ENCODE assay signal across 20 mouse cellular contexts in genomic region chr12:70657493-70657810, GRCm38 (mm10).
"Had no signal": no experiment of that assay in that cellular context is flagged by ENCODE, and none has a peak within 500 bp of the region (broad histone marks: within the 10 kb centered on the region; RNA-seq: fewer than 3 reads in every experiment).

No protein-coding gene starts in this region.

- H3K9ac ChIP-seq: kidney, embryonic 15.5 days; limb, embryonic 12.5 days; limb, embryonic 15.5 days; liver, embryonic 14.5 days; liver, postnatal 0 days; lung, embryonic 15.5 days; midbrain, embryonic 12.5 days; midbrain, embryonic 15.5 days; neural tube, embryonic 13.5 days; stomach, embryonic 15.5 days had no signal

- H3K4me3 ChIP-seq: kidney, embryonic 15.5 days; left cerebral cortex, adult 2 months; limb, embryonic 12.5 days; limb, embryonic 15.5 days; lung, embryonic 15.5 days; midbrain, embryonic 12.5 days; midbrain, embryonic 15.5 days; myocyte; neural tube, embryonic 13.5 days; stomach, embryonic 15.5 days had no signal

- H3K4me2 ChIP-seq: kidney, embryonic 15.5 days; limb, embryonic 12.5 days; limb, embryonic 15.5 days; liver, embryonic 11.5 days; lung, embryonic 15.5 days; midbrain, embryonic 12.5 days; midbrain, embryonic 15.5 days; neural tube, embryonic 13.5 days; stomach, embryonic 15.5 days had no signal

- ATAC-seq: liver, postnatal 0 days; midbrain, embryonic 15.5 days had no signal

- H3K27me3 ChIP-seq: kidney, embryonic 15.5 days; limb, embryonic 12.5 days; limb, embryonic 15.5 days; lung, embryonic 15.5 days; midbrain, embryonic 12.5 days; midbrain, embryonic 15.5 days; neural tube, embryonic 13.5 days; stomach, embryonic 15.5 days had no signal

- H3K27ac ChIP-seq: kidney, embryonic 15.5 days; left cerebral cortex, adult 2 months; limb, embryonic 12.5 days; limb, embryonic 15.5 days; liver, embryonic 14.5 days; lung, embryonic 15.5 days; midbrain, embryonic 12.5 days; midbrain, embryonic 15.5 days; neural tube, embryonic 13.5 days; stomach, embryonic 15.5 days had no signal

- H3K36me3 ChIP-seq: kidney, embryonic 15.5 days; limb, embryonic 12.5 days; limb, embryonic 15.5 days; lung, embryonic 15.5 days; midbrain, embryonic 12.5 days; midbrain, embryonic 15.5 days; neural tube, embryonic 13.5 days; stomach, embryonic 15.5 days had no signal

- H3K9me3 ChIP-seq: kidney, embryonic 15.5 days; limb, embryonic 15.5 days; lung, embryonic 15.5 days; midbrain, embryonic 12.5 days; midbrain, embryonic 15.5 days; neural tube, embryonic 13.5 days; stomach, embryonic 15.5 days had no signal

- H3K4me1 ChIP-seq: midbrain, embryonic 12.5 days; midbrain, embryonic 15.5 days; neural tube, embryonic 13.5 days had no signal

- DNase-seq: kidney, postnatal 10 days; kidney, postnatal 36 days; layer of hippocampus, postnatal 36 days; liver, postnatal 0 days; lung, postnatal 14 days; retina, postnatal 1 day; right cerebral cortex, postnatal 25 days; spleen, adult 18-20 months had no signal
